Mouse (Mus musculus): Measurements from ENCODE around the gene Mtf1.

The Mtf1 gene

GRCm38 (mm10) chr4:124802309-124803260 is 681 bp downstream of the Mtf1 start:
- peak; percentile 77 for DNase-seq (ENCODE audit: low spot score)

GRCm38 (mm10) chr4:124803406-124803805 is 1.5 kb downstream of the Mtf1 start:
- no peak for DNase-seq (ENCODE audit: low spot score)

GRCm38 (mm10) chr4:124808511-124808910 is 6.6 kb downstream of the Mtf1 start:
- no peak for DNase-seq (ENCODE audit: low spot score)

GRCm38 (mm10) chr4:124809136-124809883 is 7.4 kb downstream of the Mtf1 start:
- no peak for DNase-seq (ENCODE audit: low spot score)

- no peak for DNase-seq (ENCODE audit: low spot score)
These were observed 8.2 kb downstream of the Mtf1 start for GRCm38 (mm10) chr4:124810056-124810455.

GRCm38 (mm10) chr4:124811347-124811975 is 9.6 kb downstream of the Mtf1 start:
- peak; percentile 52 for DNase-seq (ENCODE audit: low spot score)

GRCm38 (mm10) chr4:124815901-124816300 is 14.0 kb downstream of the Mtf1 start:
- DNase-seq (ENCODE audit: low spot score), result no peak

GRCm38 (mm10) chr4:124817803-124818202 is 15.9 kb downstream of the Mtf1 start:
- no peak for DNase-seq (ENCODE audit: low spot score)

- no peak for DNase-seq (ENCODE audit: low spot score)
These were observed 16.9 kb downstream of the Mtf1 start for GRCm38 (mm10) chr4:124818832-124819231.

GRCm38 (mm10) chr4:124824967-124825366 is 23.1 kb downstream of the Mtf1 start:
- no peak for DNase-seq (ENCODE audit: low spot score)

GRCm38 (mm10) chr4:124825371-124825965 is 23.6 kb downstream of the Mtf1 start:
- DNase-seq (ENCODE audit: low spot score), result no peak

- DNase-seq (ENCODE audit: low spot score), result no peak
These were observed 27.8 kb downstream of the Mtf1 start for GRCm38 (mm10) chr4:124829671-124830070.

- DNase-seq (ENCODE audit: low spot score), result no peak
These were observed 30.9 kb downstream of the Mtf1 start for GRCm38 (mm10) chr4:124832796-124833195.

GRCm38 (mm10) chr4:124838035-124838700 is 36.3 kb downstream of the Mtf1 start:
- no peak for DNase-seq (ENCODE audit: low spot score)

GRCm38 (mm10) chr4:124840998-124841397 is 39.1 kb downstream of the Mtf1 start:
- no peak for DNase-seq (ENCODE audit: low spot score)

- DNase-seq (ENCODE audit: low spot score), result no peak
These were observed 41.6 kb downstream of the Mtf1 start for GRCm38 (mm10) chr4:124843493-124843892.

- peak; percentile 94 for DNase-seq (ENCODE audit: low spot score)
These were observed 45.7 kb downstream of the Mtf1 start for GRCm38 (mm10) chr4:124847573-124847972.

- DNase-seq (ENCODE audit: low spot score), result no peak
These were observed 47.8 kb downstream of the Mtf1 start for GRCm38 (mm10) chr4:124849631-124850260.

- DNase-seq (ENCODE audit: low spot score), result peak; percentile 78
These were observed 48.5 kb downstream of the Mtf1 start, which contains the start of gene Yrdc for GRCm38 (mm10) chr4:124850261-124850913. Gene Yrdc, plus strand, starts transcription at chr4:124850679.

- no peak for DNase-seq (ENCODE audit: low spot score)
These were observed 49.2 kb downstream of the Mtf1 start, which contains the start of gene 1110065P20Rik for GRCm38 (mm10) chr4:124850933-124851658. Gene 1110065P20Rik, minus strand, starts transcription at chr4:124851196.

Measured in layer of hippocampus, adult 9-10 months (tissue).